Mouse (Mus musculus) embryo, embryonic 11.5 days (tissue): ENCODE measurements around the gene Gm17078.
"Not testable (repeated sequence)": the region's sequence is repeated elsewhere in the genome, so short reads cannot be mapped to it uniquely, and the experiment has no call there.

ENCODE experiments used
- DNase-seq: peaks from one replicate; pipeline ENCODE4 v3.0.0-alpha.2; 2012; ENCODE audit warnings: low read depth, low spot score

The Gm17078 gene

GRCm38 (mm10) chr14:51611210-51611609, at the start of gene Gm17078:
Gene Gm17078, minus strand, starts transcription at chr14:51611310.
- DNase-seq: no peak

- DNase-seq: not testable (repeated sequence)
Observed at GRCm38 (mm10) chr14:51635566-51635965, 24.5 kb upstream of the Gm17078 start, which contains the start of gene Gm4181. Gene Gm4181, minus strand, starts transcription at chr14:51635666.

- DNase-seq: not testable (repeated sequence)
Observed at GRCm38 (mm10) chr14:51632426-51632825, 21.3 kb upstream of the Gm17078 start.

GRCm38 (mm10) chr14:51592039-51592438, 19.1 kb downstream of the Gm17078 start, which contains the start of gene Gm17174:
Gene Gm17174, minus strand, starts transcription at chr14:51592139.
- not testable (repeated sequence) for DNase-seq

- not testable (repeated sequence) for DNase-seq
Observed at GRCm38 (mm10) chr14:51573963-51574362, 37.1 kb downstream of the Gm17078 start, which contains the start of gene Gm17175. Gene Gm17175, minus strand, starts transcription at chr14:51574063.
